In genomic region chr9:63982937-63983632, GRCm38 (mm10) we compare ENCODE assay signal across 8 mouse cellular contexts. TPM values are rescaled to one million over a fixed set of nuclear protein-coding genes. Genes with fewer than 3 reads are reported as not detected.
DNase-seq lines count a peak whose midpoint lies in the region; ATAC-seq and TF ChIP-seq lines count a peak whose summit lies in the region.
"Had no signal": no experiment of that assay in that cellular context is flagged by ENCODE, and none has a peak within 500 bp of the region (broad histone marks: within the 10 kb centered on the region; RNA-seq: fewer than 3 reads in every experiment).

No protein-coding gene starts in this region.

- H3K27me3 ChIP-seq in kidney, postnatal 0 days (ENCODE audit: insufficient read depth, low read length), result no peaks in the 10 kb centered on the region
- H3K27me3 ChIP-seq in kidney, embryonic 14.5 days (ENCODE audit: control insufficient read depth, insufficient read depth, low read length), result no peaks in the 10 kb centered on the region
- H3K27me3 ChIP-seq in MEL (ENCODE audit: control insufficient read depth in 1 of 2, insufficient read depth in 2 of 2, low read length in 2 of 2), result no peaks in the 10 kb centered on the region
- H3K27me3 ChIP-seq in stomach, embryonic 15.5 days (replicated peaks), result no peaks in the 10 kb centered on the region

- H3K27ac ChIP-seq in kidney, postnatal 0 days, result peak overlapping the region; percentile 71
- no peak overlapping the region for H3K27ac ChIP-seq in kidney, embryonic 14.5 days (ENCODE audit: low read depth, low read length)
- no peak overlapping the region for H3K27ac ChIP-seq in MEL (ENCODE audit: control insufficient read depth, low read depth, low read length)
- H3K27ac ChIP-seq in stomach, embryonic 15.5 days, result peak overlapping the region; percentile 17; the same call in 1 of the 2 replicates

- H3K36me3 ChIP-seq in kidney, postnatal 0 days (ENCODE audit: insufficient read depth, low read length), result no peaks in the 10 kb centered on the region
- H3K36me3 ChIP-seq in kidney, embryonic 14.5 days (ENCODE audit: control insufficient read depth, insufficient read depth, low read length), result peaks cover 8% of the 10 kb centered on the region; the same call in 1 of the 2 replicates
- no peaks in the 10 kb centered on the region for H3K36me3 ChIP-seq in MEL (ENCODE audit: control insufficient read depth in 1 of 2, insufficient read depth in 2 of 2, low read length in 2 of 2)
- H3K36me3 ChIP-seq in stomach, embryonic 15.5 days, result no peaks in the 10 kb centered on the region

- no peak for TF ChIP-seq POLR2A in MEL (IDR thresholded peaks at IDR 0.05; ENCODE audit: control insufficient read depth in 1 of 2, insufficient read depth in 1 of 2, low read depth in 1 of 2, low read length in 2 of 2, poor library complexity in 1 of 2)

- peak; percentile 68 for TF ChIP-seq CTCF in kidney, postnatal 0 days (IDR thresholded peaks at IDR 0.05; ENCODE audit: low read depth)
- peak; percentile 68 to 86 (median 69) for TF ChIP-seq CTCF in MEL (IDR thresholded peaks at IDR 0.05 in 2 of 3, conservative IDR thresholded peaks at IDR 0.05 in 1 of 3; ENCODE audit: control insufficient read depth in 1 of 3, insufficient read depth in 1 of 3, low read depth in 2 of 3, low read length in 3 of 3, poor library complexity in 1 of 3, severe bottlenecking in 1 of 3)

- no peak for DNase-seq in kidney, postnatal 0 days (ENCODE audit: low spot score)
- DNase-seq in MEL (ENCODE audit: low read depth, low spot score), result peak; percentile 60
- peak; percentile 29 for DNase-seq in c-Kit-positive CD71-positive TER-119-positive erythroid progenitor cells, embryonic 14.5 days (ENCODE audit: low spot score)
- DNase-seq in adrenal gland, postnatal 25 days, result no peak
- DNase-seq in kidney, adult 9 months, result no peak

- no peak for TF ChIP-seq EP300 in MEL (IDR thresholded peaks at IDR 0.05; ENCODE audit: low read depth in 1 of 2, low read length in 2 of 2)

- WGBS in kidney, postnatal 0 days, result 85% methylated on average over 12 of the region's 12 CpGs
- 86% methylated on average over 12 of the region's 12 CpGs for WGBS in kidney, embryonic 14.5 days
- WGBS in stomach, embryonic 15.5 days, result 77% methylated on average over 12 of the region's 12 CpGs

- TF ChIP-seq RAD21 in MEL (IDR thresholded peaks at IDR 0.05; ENCODE audit: low read depth, low read length), result peak; percentile 50

- H3K4me3 ChIP-seq in kidney, postnatal 0 days (replicated peaks; ENCODE audit: low read depth, low read length), result no peak overlapping the region
- no peak overlapping the region for H3K4me3 ChIP-seq in kidney, embryonic 14.5 days (ENCODE audit: low read length)
- no peak overlapping the region for H3K4me3 ChIP-seq in MEL (ENCODE audit: control insufficient read depth in 1 of 2, insufficient read depth in 1 of 2, low read depth in 2 of 2, low read length in 2 of 2)
- no peak overlapping the region for H3K4me3 ChIP-seq in stomach, embryonic 15.5 days (replicated peaks)

- H3K4me1 ChIP-seq in kidney, postnatal 0 days (replicated peaks; ENCODE audit: insufficient read depth, low read length), result peaks cover 54% of the 10 kb centered on the region
- peaks cover 71% of the 10 kb centered on the region for H3K4me1 ChIP-seq in kidney, embryonic 14.5 days (ENCODE audit: control insufficient read depth, insufficient read depth, low read length)
- 0 out of 4 replicates have a peak, but pooled peaks cover 0 to 4% of the 10 kb centered on the region in 2 experiments for H3K4me1 ChIP-seq in MEL (ENCODE audit: control insufficient read depth in 1 of 2, insufficient read depth in 2 of 2, low read length in 2 of 2)
- peaks cover 58% of the 10 kb centered on the region for H3K4me1 ChIP-seq in stomach, embryonic 15.5 days

- no peak for ATAC-seq in kidney, postnatal 0 days (replicated peaks; ENCODE audit: low FRiP score, low read depth)
- ATAC-seq in kidney, embryonic 14.5 days (ENCODE audit: low FRiP score, low TSS enrichment), result no peak
- no peak for ATAC-seq in stomach, embryonic 15.5 days (ENCODE audit: insufficient read depth, low FRiP score, low read depth)

- H3K79me2 ChIP-seq in MEL (ENCODE audit: control insufficient read depth, insufficient read depth, low read length, poor library complexity), result no peaks in the 10 kb centered on the region

- H3K9ac ChIP-seq in kidney, postnatal 0 days (ENCODE audit: low read depth, low read length), result no peak overlapping the region
- H3K9ac ChIP-seq in kidney, embryonic 14.5 days (ENCODE audit: low read depth, low read length), result no peak overlapping the region
- no peak overlapping the region for H3K9ac ChIP-seq in MEL (ENCODE audit: control insufficient read depth, low read depth, low read length, poor library complexity, severe bottlenecking)
- H3K9ac ChIP-seq in stomach, embryonic 15.5 days, result no peak overlapping the region

- H3K4me2 ChIP-seq in kidney, postnatal 0 days (ENCODE audit: low read length), result no peak overlapping the region
- H3K4me2 ChIP-seq in kidney, embryonic 14.5 days (replicated peaks; ENCODE audit: low read depth, low read length), result no peak overlapping the region
- no peak overlapping the region for H3K4me2 ChIP-seq in stomach, embryonic 15.5 days
- H3K4me2 ChIP-seq: midbrain, embryonic 11.5 days had no signal

- H3K9me3 ChIP-seq in kidney, postnatal 0 days (replicated peaks; ENCODE audit: low read length), result no peaks in the 10 kb centered on the region
- no peaks in the 10 kb centered on the region for H3K9me3 ChIP-seq in kidney, embryonic 14.5 days (ENCODE audit: control insufficient read depth, low read length)
- H3K9me3 ChIP-seq in MEL (replicated peaks; ENCODE audit: insufficient read depth, low read length), result no peaks in the 10 kb centered on the region
- H3K9me3 ChIP-seq in stomach, embryonic 15.5 days, result no peaks in the 10 kb centered on the region

TF ChIP-seq in MEL, 35 proteins besides CTCF, POLR2A, EP300 and RAD21:
- TF ChIP-seq MAZ (IDR thresholded peaks at IDR 0.05; ENCODE audit: low read depth, low read length) (no peak), UBTF (IDR thresholded peaks at IDR 0.05; ENCODE audit: borderline replicate concordance, insufficient read depth, low read depth, low read length) (no peak), CHD1 (IDR thresholded peaks at IDR 0.05; ENCODE audit: low read depth, low read length) (no peak), RCOR1 (IDR thresholded peaks at IDR 0.05; ENCODE audit: low read depth, low read length) (no peak), ZKSCAN1 (IDR thresholded peaks at IDR 0.05; ENCODE audit: low read depth, low read length) (no peak), USF2 (IDR thresholded peaks at IDR 0.05; ENCODE audit: borderline replicate concordance in 1 of 2, insufficient read depth in 1 of 2, low read depth in 1 of 2, low read length in 2 of 2) (no peak), GATA1 (IDR thresholded peaks at IDR 0.05; ENCODE audit: low read depth, low read length) (no peak), BHLHE40 (IDR thresholded peaks at IDR 0.05; ENCODE audit: borderline replicate concordance, low read depth, low read length) (no peak), SMC3 (IDR thresholded peaks at IDR 0.05; ENCODE audit: low read depth, low read length) (peak; percentile 78), POLR2AphosphoS5 (IDR thresholded peaks at IDR 0.05; ENCODE audit: borderline replicate concordance, low read depth, low read length) (no peak), MEF2A (IDR thresholded peaks at IDR 0.05; ENCODE audit: extremely low read depth, insufficient replicate concordance, low read depth, low read length, poor library complexity, severe bottlenecking) (no peak), NRF1 (IDR thresholded peaks at IDR 0.05; ENCODE audit: insufficient read depth, low read depth, low read length, poor library complexity, severe bottlenecking) (no peak), MAFK (IDR thresholded peaks at IDR 0.05; ENCODE audit: borderline replicate concordance, low read depth, low read length) (no peak), MAX (IDR thresholded peaks at IDR 0.05; ENCODE audit: low read length) (0 out of 2 replicates have a peak, but pooled peaks have one; percentile 29), HCFC1 (IDR thresholded peaks at IDR 0.05; ENCODE audit: low read depth, low read length) (no peak), TCF12 (IDR thresholded peaks at IDR 0.05; ENCODE audit: low read depth, low read length) (no peak), ZC3H11A (IDR thresholded peaks at IDR 0.05; ENCODE audit: low read depth, low read length) (peak; percentile 66), MYC (IDR thresholded peaks at IDR 0.05; ENCODE audit: low read depth, low read length) (peak; percentile 50; the same call in 1 of the 2 replicates), TAL1 (IDR thresholded peaks at IDR 0.05; ENCODE audit: low read length) (no peak), USF1 (IDR thresholded peaks at IDR 0.05; ENCODE audit: low read depth, low read length) (no peak), ETS1 (IDR thresholded peaks at IDR 0.05; ENCODE audit: low read depth, low read length) (no peak), GABPA (IDR thresholded peaks at IDR 0.05; ENCODE audit: low read depth, low read length) (no peak)

RNA-seq across cellular contexts. Expression of gene Smad6, which starts 38.8 kb away (rescaled TPM):
- 7.2 and 10.6 TPM in 2 replicates for polyA plus RNA-seq in kidney, postnatal 0 days (2015; fragmentation: Nextera tagmentation; extraction: Ambion mirVana)
- 12.2 and 14.3 TPM in 2 replicates for polyA plus RNA-seq in kidney, embryonic 14.5 days (2014; fragmentation: Nextera tagmentation; extraction: Ambion mirVana)
- total RNA-seq in MEL (2012; rRNA removed), result 2.1 and 2.2 TPM in 2 replicates
- 1 to 10 TPM in 1 of 2 experiments, not detected in 1; 3.9 TPM for polyA plus RNA-seq in MEL (2012; ENCODE audit: insufficient read depth in 1 of 2, insufficient read length in 2 of 2, low read depth in 1 of 2, low replicate concordance in 2 of 2, missing spikeins in 1 of 2)
- 10.0 and 10.8 TPM in 2 replicates for polyA plus RNA-seq in stomach, embryonic 15.5 days (2015; fragmentation: Nextera tagmentation; extraction: Ambion mirVana)
- 12.9 and 13.6 TPM in 2 replicates for total RNA-seq in adrenal gland, postnatal 25 days (2021)

Comparison
In these comparisons a context has a peak if more than half of its experiments do, and no peak if none do; other contexts are left out.
1. H3K27ac ChIP-seq: peak in kidney, postnatal 0 days (single experiment) and stomach, embryonic 15.5 days (single experiment); none in kidney, embryonic 14.5 days (single experiment) and MEL (single experiment).
2. DNase-seq: peak in MEL (single experiment) and c-Kit-positive CD71-positive TER-119-positive erythroid progenitor cells, embryonic 14.5 days (single experiment); none in kidney, postnatal 0 days (single experiment), adrenal gland, postnatal 25 days (single experiment) and kidney, adult 9 months (single experiment).